Mouse (Mus musculus) lung, embryonic 16.5 days (tissue): ENCODE measurements around the gene Rinl. TPM values are rescaled to one million over a fixed set of nuclear protein-coding genes. Genes with fewer than 3 reads are reported as not detected.

Source experiments
- ATAC-seq: fragments of 200-750 bp; cut with Nextera tagmentation; 2 replicates; pipeline ENCODE4 v1.8.0; 2017; ENCODE audit warnings: low read depth, mild to moderate bottlenecking, moderate library complexity
- H3K27ac ChIP-seq: fragments of 300-500 bp; sonication (generic); 2 replicates; pipeline ENCODE4 v1.5.1; 2014; ENCODE audit warnings: mild to moderate bottlenecking, control low read depth, low read length
- H3K27me3 ChIP-seq: fragments of 300-500 bp; sonication (generic); 2 replicates; pipeline ENCODE4 v1.6.1; 2014; ENCODE audit warnings: low read depth, low read length, mixed read lengths; ENCODE audit not compliant: control insufficient read depth, insufficient read depth
- H3K36me3 ChIP-seq: fragments of 300-500 bp; sonication (generic); 2 replicates; pipeline ENCODE4 v1.6.1; 2014; ENCODE audit warnings: low read length; ENCODE audit not compliant: control insufficient read depth, insufficient read depth
- H3K4me1 ChIP-seq: fragments of 300-500 bp; sonication (generic); replicated peaks from 2 replicates; pipeline ENCODE4 v1.6.1; 2014; ENCODE audit warnings: low read length, mixed read lengths; ENCODE audit not compliant: control insufficient read depth, insufficient read depth
- H3K4me2 ChIP-seq: fragments of 300-500 bp; sonication (generic); 2 replicates; pipeline ENCODE4 v1.6.1; 2014; ENCODE audit warnings: low read depth, low read length, control low read depth
- H3K4me3 ChIP-seq: fragments of 300-500 bp; sonication (generic); 2 replicates; pipeline ENCODE4 v1.5.1; 2014; ENCODE audit warnings: mild to moderate bottlenecking, low read length, control low read depth
- H3K9ac ChIP-seq: fragments of 300-500 bp; sonication (generic); 2 replicates; pipeline ENCODE4 v1.6.1; 2014; ENCODE audit warnings: low read length, control low read depth
- H3K9me3 ChIP-seq: fragments of 300-500 bp; sonication (generic); 2 replicates; pipeline ENCODE4 v1.6.1; 2016; ENCODE audit warnings: low read length; ENCODE audit not compliant: control insufficient read depth
- WGBS: fragments of 180-500 bp; shearing (Covaris S2); extraction: QIAGEN DNeasy Blood & Tissue Kit; methylation state at CpG from one replicate; pipeline ENCODE4 v1.1.7; 2014; 5-methylcytosine and 5-hydroxymethylcytosine counted together
- polyA plus RNA-seq: library from polyadenylated mRNA; unstranded; fragments of >200 nt; fragmentation: Nextera tagmentation; extraction: Ambion mirVana; gene quantifications from 2 replicates; pipeline ENCODE4 v1.2.1, GENCODE M21; 2015

Gene Rinl
- 9.2 and 9.5 TPM in 2 replicates for polyA plus RNA-seq

GRCm38 (mm10) chr7:28788307-28789195 lies at the start of gene Rinl:
Rinl (plus strand) TSS chr7:28788969.
- 63% methylated on average over 5 of the region's 5 CpGs for WGBS

DNA sequence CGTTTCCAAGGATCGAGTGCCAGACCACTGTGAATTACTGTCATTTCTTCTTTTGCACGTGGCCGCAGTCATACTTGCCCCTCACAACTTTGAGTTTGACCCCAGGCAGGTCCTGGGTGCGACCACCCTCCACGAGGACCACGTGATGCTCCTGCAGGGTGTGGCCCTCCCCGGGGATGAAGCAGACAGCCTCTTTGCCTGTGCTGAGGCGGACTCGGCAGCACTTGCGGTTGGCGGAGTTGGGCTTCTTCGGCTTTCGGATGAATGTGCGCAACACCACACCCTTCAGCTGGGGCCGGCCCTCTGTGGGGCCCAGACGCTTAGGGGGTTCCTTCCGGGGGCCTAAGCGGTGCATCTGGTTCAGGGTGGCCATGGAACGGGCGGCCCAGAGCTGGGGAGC lies 48.9 kb upstream of the Rinl start:
- no peak overlapping the region for H3K4me2 ChIP-seq
- no peak overlapping the region for H3K4me3 ChIP-seq
- peaks cover 15% of the 10 kb centered on the region for H3K36me3 ChIP-seq
- no peaks in the 10 kb centered on the region for H3K27me3 ChIP-seq
- whole genome bisulfite sequencing: 93% methylated on average over 21 of the region's 21 CpGs
- H3K9me3 ChIP-seq: no peaks in the 10 kb centered on the region
- no peak for ATAC-seq
- no peak overlapping the region for H3K9ac ChIP-seq
- H3K4me1 ChIP-seq: peaks cover 12% of the 10 kb centered on the region
- no peak overlapping the region for H3K27ac ChIP-seq

More at GRCm38 (mm10) chr7:28788307-28789195, at the start of gene Rinl:
- Histone ChIP-seq H3K9me3 (no peaks in the 10 kb centered on the region), H3K27ac (no peak within 1 kb of the TSS), H3K4me1 (no peaks in the 10 kb centered on the region), H3K27me3 (no peaks in the 10 kb centered on the region), H3K9ac (0 out of 2 replicates have a peak within 1 kb of the TSS, but pooled peaks have one; percentile 1), H3K36me3 (peaks cover 2% of the 10 kb centered on the region), H3K4me3 (no peak within 1 kb of the TSS), H3K4me2 (no peak within 1 kb of the TSS)
- no peak for ATAC-seq

DNA sequence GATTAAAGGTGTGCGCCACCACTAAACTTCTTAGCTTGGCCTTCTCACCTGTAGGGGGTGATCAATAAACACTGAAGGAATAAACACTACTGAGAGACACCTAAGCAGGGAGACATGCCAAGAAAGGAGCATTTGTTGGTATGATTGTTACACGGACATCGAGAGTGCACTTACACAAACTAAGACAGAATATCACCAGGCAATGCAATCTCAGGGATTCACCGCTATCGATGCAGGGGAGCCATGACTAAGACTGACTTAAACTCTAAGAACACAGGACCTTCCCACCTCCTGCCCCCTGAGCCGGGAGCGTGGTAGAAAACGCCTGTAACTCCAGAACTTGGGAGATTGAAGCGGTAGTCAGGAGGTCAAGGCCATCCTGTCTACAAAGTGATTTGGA lies 47.8 kb upstream of the Rinl start:
- 23% methylated on average over 9 of the region's 9 CpGs for WGBS
- Histone ChIP-seq H3K4me3 (peak overlapping the region; percentile 74), H3K9me3 (no peaks in the 10 kb centered on the region), H3K36me3 (peaks cover 15% of the 10 kb centered on the region), H3K27me3 (no peaks in the 10 kb centered on the region), H3K9ac (peak overlapping the region; percentile 82), H3K27ac (peak overlapping the region; percentile 15; the same call in 1 of the 2 replicates), H3K4me1 (peaks cover 12% of the 10 kb centered on the region), H3K4me2 (peak overlapping the region; percentile 91)
- no peak for ATAC-seq

- Histone ChIP-seq H3K4me2 (peak overlapping the region; percentile 91), H3K36me3 (peaks cover 18% of the 10 kb centered on the region), H3K27me3 (no peaks in the 10 kb centered on the region), H3K4me3 (peak overlapping the region; percentile 74), H3K27ac (peak overlapping the region; percentile 15; the same call in 1 of the 2 replicates), H3K4me1 (peaks cover 12% of the 10 kb centered on the region), H3K9me3 (no peaks in the 10 kb centered on the region), H3K9ac (peak overlapping the region; percentile 82)
- peak; percentile 10 for ATAC-seq
- 1% methylated on average over 13 of the region's 13 CpGs for WGBS
Observed at GRCm38 (mm10) chr7:28741368-28741708, 47.4 kb upstream of the Rinl start.

- peak; percentile 99 for ATAC-seq
- peak within 1 kb of the TSS; percentile 74 for H3K4me3 ChIP-seq
- H3K4me2 ChIP-seq: peak within 1 kb of the TSS; percentile 91
- no peaks in the 10 kb centered on the region for H3K27me3 ChIP-seq
- H3K4me1 ChIP-seq: peaks cover 12% of the 10 kb centered on the region
- H3K27ac ChIP-seq: peak within 1 kb of the TSS; percentile 77
- peaks cover 16% of the 10 kb centered on the region for H3K36me3 ChIP-seq
- H3K9me3 ChIP-seq: no peaks in the 10 kb centered on the region
- WGBS: under 1% methylated on average over 39 of the region's 39 CpGs
- peak within 1 kb of the TSS; percentile 82 for H3K9ac ChIP-seq
Observed at GRCm38 (mm10) chr7:28741709-28742438, 46.9 kb upstream of the Rinl start, which contains the start of the genes Mrps12 and Sars2. Mrps12 (minus strand) TSS chr7:28741820. Sars2 (plus strand) TSS chr7:28741992.

DNA sequence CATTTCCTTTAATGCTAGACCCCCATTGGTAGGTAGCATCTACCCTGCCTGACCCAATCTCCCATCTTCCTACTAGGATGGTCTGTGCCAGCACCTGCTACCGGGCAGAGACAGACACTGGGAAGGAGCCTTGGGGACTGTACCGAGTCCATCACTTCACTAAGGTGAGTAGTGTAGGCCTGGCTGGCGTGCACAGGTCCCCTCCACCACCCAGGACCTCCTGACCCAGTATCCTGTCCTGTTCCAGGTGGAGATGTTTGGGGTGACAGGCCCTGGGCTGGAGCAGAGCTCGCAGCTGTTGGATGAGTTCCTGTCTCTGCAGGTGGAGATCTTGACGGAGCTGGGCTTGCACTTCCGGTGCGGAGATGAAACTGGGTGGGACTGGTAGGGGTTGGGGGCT lies 38.8 kb upstream of the Rinl start:
- WGBS: 91% methylated on average over 7 of the region's 7 CpGs
- no peaks in the 10 kb centered on the region for H3K4me1 ChIP-seq
- H3K27me3 ChIP-seq: no peaks in the 10 kb centered on the region
- ATAC-seq: no peak
- H3K36me3 ChIP-seq: peaks cover 11% of the 10 kb centered on the region
- no peak overlapping the region for H3K4me2 ChIP-seq
- no peak overlapping the region for H3K4me3 ChIP-seq
- no peaks in the 10 kb centered on the region for H3K9me3 ChIP-seq
- no peak overlapping the region for H3K27ac ChIP-seq
- no peak overlapping the region for H3K9ac ChIP-seq

- Histone ChIP-seq H3K9ac (no peak within 1 kb of the TSS), H3K27ac (no peak within 1 kb of the TSS), H3K4me1 (peaks cover 2% of the 10 kb centered on the region; the same call in 1 of the 2 replicates), H3K4me2 (no peak within 1 kb of the TSS), H3K27me3 (peaks cover 8% of the 10 kb centered on the region), H3K9me3 (no peaks in the 10 kb centered on the region), H3K4me3 (no peak within 1 kb of the TSS), H3K36me3 (peaks cover 15% of the 10 kb centered on the region)
- WGBS: 1% methylated on average over 17 of the region's 17 CpGs
- ATAC-seq: no peak
Observed at GRCm38 (mm10) chr7:28756079-28756478, 32.7 kb upstream of the Rinl start, which contains the start of gene Ccer2. Ccer2 (plus strand) TSS chr7:28756174.

DNA sequence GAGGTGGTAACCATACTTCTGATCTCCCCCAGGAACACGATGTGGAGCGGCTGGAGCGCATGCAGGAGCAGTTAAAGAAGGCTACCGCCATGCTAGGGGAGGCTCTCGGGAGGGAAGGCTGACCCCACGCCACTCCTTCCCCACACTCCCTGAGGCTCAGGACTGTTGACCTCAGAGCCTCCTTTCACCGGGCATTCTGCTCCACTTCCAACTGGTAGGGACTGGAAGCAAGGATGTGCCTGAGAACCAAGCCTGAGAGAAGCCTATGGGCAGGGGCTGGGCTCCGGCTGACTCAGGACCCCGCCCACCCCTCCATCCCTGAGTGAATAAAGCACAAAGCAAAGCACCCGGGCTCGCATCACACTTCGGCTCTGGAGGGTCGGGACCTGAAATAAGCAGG lies 30.1 kb upstream of the Rinl start:
- WGBS: 86% methylated on average over 13 of the region's 13 CpGs
- Histone ChIP-seq H3K4me3 (no peak overlapping the region), H3K9me3 (no peaks in the 10 kb centered on the region), H3K4me2 (no peak overlapping the region), H3K27ac (no peak overlapping the region), H3K9ac (no peak overlapping the region), H3K36me3 (peaks cover 15% of the 10 kb centered on the region), H3K4me1 (peaks cover 2% of the 10 kb centered on the region; the same call in 1 of the 2 replicates), H3K27me3 (peaks cover 8% of the 10 kb centered on the region)
- ATAC-seq: no peak

DNA sequence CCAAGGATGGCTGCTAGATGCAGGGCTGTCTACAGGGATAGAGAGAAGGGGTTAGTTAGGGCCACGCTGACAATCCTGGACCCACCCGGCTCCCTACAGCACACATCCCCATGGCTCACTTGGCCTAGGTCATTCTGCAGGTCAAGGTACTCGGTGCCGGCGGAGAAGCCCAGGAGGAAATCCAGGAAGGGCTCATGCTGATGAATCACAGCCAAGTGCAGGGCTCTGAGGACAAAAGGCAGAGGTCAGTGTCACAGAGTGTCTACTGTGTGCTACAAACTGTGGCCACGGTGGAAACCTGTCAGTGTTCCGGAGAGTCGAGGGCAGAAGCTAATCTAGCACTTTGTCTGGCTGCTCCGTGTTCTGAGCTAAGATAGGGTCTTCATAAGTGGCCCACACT lies 26.9 kb upstream of the Rinl start:
- Histone ChIP-seq H3K36me3 (peaks cover 14% of the 10 kb centered on the region; the same call in 1 of the 2 replicates), H3K9ac (no peak overlapping the region), H3K9me3 (no peaks in the 10 kb centered on the region), H3K27ac (no peak overlapping the region), H3K4me2 (no peak overlapping the region), H3K4me1 (peaks cover 8% of the 10 kb centered on the region), H3K27me3 (no peaks in the 10 kb centered on the region), H3K4me3 (no peak overlapping the region)
- 88% methylated on average over 9 of the region's 9 CpGs for WGBS
- ATAC-seq: no peak
